Mouse (Mus musculus) ES-E14 (cell line): Measurements from ENCODE around the gene Acot11. TPM values are rescaled to one million over a fixed set of nuclear protein-coding genes. Genes with fewer than 3 reads are reported as not detected.
A peak's percentile ranks its signal among the peaks of the same experiment; 100 is the strongest.

Source experiments
- DNase-seq: peaks from one replicate; pipeline ENCODE4 v3.0.0-alpha.2; 2013; ENCODE audit warnings: low read depth, low spot score
- H3K27ac ChIP-seq: 2 replicates; pipeline ENCODE4 v1.5.1; 2012; ENCODE audit warnings: low read depth, mild to moderate bottlenecking, low read length, moderate library complexity, mixed read lengths; ENCODE audit not compliant: poor library complexity, insufficient read depth, severe bottlenecking
- H3K36me3 ChIP-seq: 2 replicates; pipeline ENCODE4 v1.6.1; 2012; ENCODE audit warnings: mild to moderate bottlenecking, low read length, moderate library complexity, mixed read lengths; ENCODE audit not compliant: control insufficient read depth, poor library complexity, insufficient read depth, severe bottlenecking
- H3K4me1 ChIP-seq, 2 experiments: fragments of 150-350 bp in 1 of 2; sonication (generic) in 1 of 2; 2 replicates each; pipeline ENCODE4 v1.6.1; 2012; ENCODE audit warnings: low read length in 2 of 2, mild to moderate bottlenecking in 1 of 2, mixed read lengths in 1 of 2; ENCODE audit not compliant: control insufficient read depth in 2 of 2, insufficient read depth in 2 of 2, poor library complexity in 1 of 2
- H3K4me3 ChIP-seq, 2 experiments: fragments of 150-350 bp in 1 of 2; sonication (generic) in 1 of 2; 2 replicates each; pipeline ENCODE4 v1.5.1; 2012; ENCODE audit warnings: low read length in 2 of 2, low read depth in 1 of 2, mild to moderate bottlenecking in 1 of 2, mixed read lengths in 1 of 2; ENCODE audit not compliant: insufficient read depth in 1 of 2, poor library complexity in 1 of 2, severe bottlenecking in 1 of 2
- H3K9ac ChIP-seq: 2 replicates; pipeline ENCODE4 v1.6.1; 2012; ENCODE audit warnings: low read depth, mild to moderate bottlenecking, low read length, mixed read lengths; ENCODE audit not compliant: poor library complexity, insufficient read depth, severe bottlenecking
- H3K9me3 ChIP-seq: fragments of 150-350 bp; sonication (generic); 2 replicates; pipeline ENCODE4 v1.6.1; 2012; ENCODE audit warnings: low read depth, mild to moderate bottlenecking, low read length; ENCODE audit not compliant: control insufficient read depth, insufficient read depth
- CHD2 ChIP-seq: IDR thresholded peaks from 2 replicates; pipeline ENCODE4 v1.6.1; 2014; ENCODE audit warnings: mild to moderate bottlenecking, low read depth, low read length, inconsistent platforms
- HCFC1 ChIP-seq: IDR thresholded peaks from 2 replicates; pipeline ENCODE4 v1.6.1; 2012; ENCODE audit warnings: low read length, inconsistent platforms, borderline replicate concordance; ENCODE audit not compliant: insufficient read depth
- MAFK ChIP-seq: IDR thresholded peaks from 2 replicates; pipeline ENCODE4 v1.6.1; 2014; ENCODE audit warnings: mild to moderate bottlenecking, low read depth, low read length, inconsistent platforms; ENCODE audit not compliant: insufficient read depth
- ZC3H11A ChIP-seq: IDR thresholded peaks from 2 replicates; pipeline ENCODE4 v1.6.1; 2012; ENCODE audit warnings: low read depth, mild to moderate bottlenecking, inconsistent platforms, low read length, borderline replicate concordance
- ZNF384 ChIP-seq: IDR thresholded peaks from 2 replicates; pipeline ENCODE4 v1.6.1; 2012; ENCODE audit warnings: low read depth, low read length, inconsistent platforms
- in situ Hi-C, 2 experiments: fragments of 600-800 bp; cut with MboI; formaldehyde crosslinking; loops; one replicate each; pipeline ENCODE4 v1.15.1; 2025; ENCODE audit warnings: low sequenced_read_pairs in 2 of 2, inconsistent platforms in 1 of 2; ENCODE audit not compliant: unreplicated experiment in 2 of 2
- total RNA-seq: library from RNA; depleted of rRNA; stranded (reverse); fragments of 300-350 nt; gene quantifications from 2 replicates; pipeline ENCODE4 v1.2.3, GENCODE M21; 2012

The Acot11 gene
- total RNA-seq, 1 experiment, result 2.5 TPM

GRCm38 (mm10) chr4:106830545-106831112, 25.8 kb upstream of the Acot11 start:
- no peaks in the 10 kb centered on the region for H3K9me3 ChIP-seq
- peaks cover 2 to 15% of the 10 kb centered on the region in 2 experiments; a peak in 3 of 4 replicates for H3K4me1 ChIP-seq
- no peak overlapping the region for H3K27ac ChIP-seq
- TF ChIP-seq HCFC1 (no peak), ZNF384 (no peak)
- no peaks in the 10 kb centered on the region for H3K36me3 ChIP-seq
- H3K4me3 ChIP-seq, result no peak overlapping the region
- in situ Hi-C loops, result no loop called here
- no peak overlapping the region for H3K9ac ChIP-seq
- no peak for DNase-seq

- no peaks in the 10 kb centered on the region for H3K9me3 ChIP-seq
- H3K36me3 ChIP-seq, result no peaks in the 10 kb centered on the region
- no peak overlapping the region; the same call in 1 of the 2 replicates for H3K27ac ChIP-seq
- TF ChIP-seq MAFK (no peak), ZNF384 (no peak), HCFC1 (no peak), ZC3H11A (no peak)
- no peak for DNase-seq
- in situ Hi-C loops, result no loop called here
- peak overlapping the region; percentile 36; the same call in 1 of the 2 replicates for H3K9ac ChIP-seq
- H3K4me3 ChIP-seq, result peak overlapping the region; percentile 17 to 47; a peak in 3 of 4 replicates
- H3K4me1 ChIP-seq, result peaks cover 2 to 13% of the 10 kb centered on the region in 2 experiments; a peak in 3 of 4 replicates
Measured at GRCm38 (mm10) chr4:106827738-106828361, 23.1 kb upstream of the Acot11 start.

GRCm38 (mm10) chr4:106825229-106825628, 20.4 kb upstream of the Acot11 start:
- no peak for TF ChIP-seq ZC3H11A
- no peak for TF ChIP-seq ZNF384
- no peak for TF ChIP-seq MAFK
- TF ChIP-seq CHD2, result no peak
- no peak for TF ChIP-seq HCFC1
- DNase-seq, result no peak
- H3K4me3 ChIP-seq, result no peak overlapping the region
- no peak overlapping the region for H3K9ac ChIP-seq
- no peaks in the 10 kb centered on the region for H3K36me3 ChIP-seq
- H3K27ac ChIP-seq, result no peak overlapping the region
- H3K9me3 ChIP-seq, result no peaks in the 10 kb centered on the region
- peaks cover 0 to 9% of the 10 kb centered on the region in 2 experiments; a peak in 2 of 4 replicates for H3K4me1 ChIP-seq
- in situ Hi-C loops, result no loop called here

GRCm38 (mm10) chr4:106819404-106819803, 14.6 kb upstream of the Acot11 start:
- H3K9me3 ChIP-seq, result no peaks in the 10 kb centered on the region
- in situ Hi-C loops, result loop anchor here (10.0 to 25.0 kb wide), 2 partner anchors 345 to 543 kb away; partner anchors contain the start of gene Ndc1 (in 1 of the 2)
- no peak overlapping the region for H3K9ac ChIP-seq
- H3K36me3 ChIP-seq, result no peaks in the 10 kb centered on the region
- no peak for DNase-seq
- H3K4me1 ChIP-seq, result no peaks in the 10 kb centered on the region
- H3K27ac ChIP-seq, result no peak overlapping the region
- TF ChIP-seq HCFC1 (no peak), CHD2 (no peak), MAFK (no peak), ZC3H11A (no peak), ZNF384 (no peak)
- H3K4me3 ChIP-seq, result no peak overlapping the region
